Mouse (Mus musculus) kidney, embryonic 15.5 days (tissue): ENCODE measurements around the gene Olfr541. TPM values are rescaled to one million over a fixed set of nuclear protein-coding genes. Genes with fewer than 3 reads are reported as not detected.
"Not testable (repeated sequence)": the region's sequence is repeated elsewhere in the genome, so short reads cannot be mapped to it uniquely, and the experiment has no call there.

Source experiments
- ATAC-seq: fragments of 200-750 bp; cut with Nextera tagmentation; replicated peaks from 2 replicates; pipeline ENCODE4 v1.8.0; 2017; ENCODE audit warnings: moderate TSS enrichment; ENCODE audit not compliant: low FRiP score
- H3K27ac ChIP-seq: fragments of 300-500 bp; sonication (generic); 2 replicates; pipeline ENCODE4 v1.5.1; 2015; ENCODE audit warnings: mild to moderate bottlenecking, inconsistent platforms
- H3K27me3 ChIP-seq: fragments of 300-500 bp; sonication (generic); 2 replicates; pipeline ENCODE4 v1.6.1; 2015; ENCODE audit warnings: inconsistent platforms
- H3K36me3 ChIP-seq: fragments of 300-500 bp; sonication (generic); 2 replicates; pipeline ENCODE4 v1.6.1; 2015; ENCODE audit warnings: inconsistent platforms
- H3K4me1 ChIP-seq: fragments of 300-500 bp; sonication (generic); 2 replicates; pipeline ENCODE4 v1.6.1; 2015; ENCODE audit warnings: inconsistent platforms
- H3K4me2 ChIP-seq: fragments of 300-500 bp; sonication (generic); 2 replicates; pipeline ENCODE4 v1.6.1; 2015; ENCODE audit warnings: moderate library complexity, mild to moderate bottlenecking, inconsistent platforms
- H3K4me3 ChIP-seq: fragments of 300-500 bp; sonication (generic); replicated peaks from 2 replicates; pipeline ENCODE4 v1.5.1; 2015; ENCODE audit warnings: mild to moderate bottlenecking, inconsistent platforms
- H3K9ac ChIP-seq: fragments of 300-500 bp; sonication (generic); 2 replicates; pipeline ENCODE4 v1.6.1; 2015; ENCODE audit warnings: mild to moderate bottlenecking, inconsistent platforms
- H3K9me3 ChIP-seq: fragments of 300-500 bp; sonication (generic); replicated peaks from 2 replicates; pipeline ENCODE4 v1.6.1; 2016; ENCODE audit warnings: inconsistent platforms
- WGBS: fragments of 180-500 bp; shearing (Covaris S2); methylation state at CpG from one replicate; pipeline ENCODE4 v1.1.7; 2015; ENCODE audit warnings: mixed read lengths; 5-methylcytosine and 5-hydroxymethylcytosine counted together
- polyA plus RNA-seq: library from polyadenylated mRNA; unstranded; fragments of >200 nt; fragmentation: Nextera tagmentation; extraction: Ambion mirVana; gene quantifications from 2 replicates; pipeline ENCODE4 v1.2.1, GENCODE M21; 2015

Gene Olfr541
- not detected in 2 replicates for polyA plus RNA-seq

GRCm38 (mm10) chr7:140696967-140697366 lies at the start of gene Olfr541:
Olfr541 (plus strand) TSS chr7:140697267.
- no peak within 1 kb of the TSS for H3K4me2 ChIP-seq
- no peak within 1 kb of the TSS for H3K9ac ChIP-seq
- H3K4me3 ChIP-seq = no peak within 1 kb of the TSS
- H3K27me3 ChIP-seq = no peaks in the 10 kb centered on the region
- no peaks in the 10 kb centered on the region for H3K4me1 ChIP-seq
- no peak within 1 kb of the TSS for H3K27ac ChIP-seq
- no peaks in the 10 kb centered on the region for H3K36me3 ChIP-seq
- ATAC-seq = no peak
- no peaks in the 10 kb centered on the region for H3K9me3 ChIP-seq

DNA sequence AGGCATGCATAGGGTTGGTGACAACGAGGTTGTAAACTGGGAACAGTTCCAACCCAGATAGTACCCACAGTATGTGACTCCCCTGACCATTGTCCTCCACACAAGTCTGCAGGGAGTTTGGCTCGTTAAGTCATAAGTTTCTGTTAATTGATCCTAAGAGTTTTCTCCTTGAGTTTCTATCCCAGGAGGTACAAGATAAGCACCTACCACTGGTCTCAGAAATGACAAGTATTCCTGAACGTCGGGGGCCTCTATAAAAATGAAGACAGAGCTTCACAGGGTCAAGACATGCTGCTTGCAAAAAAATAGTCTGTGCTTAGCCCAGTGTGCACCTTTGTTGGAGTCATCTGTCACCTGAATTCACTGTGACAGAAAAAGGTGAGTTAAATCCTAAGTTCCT lies 37.4 kb upstream of the Olfr541 start, which contains the start of gene Olfr539:
Olfr539 (plus strand) TSS at position 301 of the 400 bp plus-strand sequence.
- ATAC-seq = no peak
- H3K27ac ChIP-seq = no peak within 1 kb of the TSS
- no peaks in the 10 kb centered on the region for H3K9me3 ChIP-seq
- H3K9ac ChIP-seq = no peak within 1 kb of the TSS
- no peaks in the 10 kb centered on the region for H3K27me3 ChIP-seq
- no peaks in the 10 kb centered on the region for H3K36me3 ChIP-seq
- H3K4me1 ChIP-seq = no peaks in the 10 kb centered on the region
- WGBS = 72% methylated on average over 4 of the region's 4 CpGs
- no peak within 1 kb of the TSS for H3K4me2 ChIP-seq
- no peak within 1 kb of the TSS for H3K4me3 ChIP-seq

GRCm38 (mm10) chr7:140670693-140671092 lies 26.4 kb upstream of the Olfr541 start:
- H3K27me3 ChIP-seq, H3K4me3 ChIP-seq, H3K4me2 ChIP-seq, H3K27ac ChIP-seq, H3K9me3 ChIP-seq, H3K4me1 ChIP-seq, ATAC-seq, H3K36me3 ChIP-seq, H3K9ac ChIP-seq: not testable (repeated sequence)
- 71% methylated on average over 3 of the region's 3 CpGs for WGBS

DNA sequence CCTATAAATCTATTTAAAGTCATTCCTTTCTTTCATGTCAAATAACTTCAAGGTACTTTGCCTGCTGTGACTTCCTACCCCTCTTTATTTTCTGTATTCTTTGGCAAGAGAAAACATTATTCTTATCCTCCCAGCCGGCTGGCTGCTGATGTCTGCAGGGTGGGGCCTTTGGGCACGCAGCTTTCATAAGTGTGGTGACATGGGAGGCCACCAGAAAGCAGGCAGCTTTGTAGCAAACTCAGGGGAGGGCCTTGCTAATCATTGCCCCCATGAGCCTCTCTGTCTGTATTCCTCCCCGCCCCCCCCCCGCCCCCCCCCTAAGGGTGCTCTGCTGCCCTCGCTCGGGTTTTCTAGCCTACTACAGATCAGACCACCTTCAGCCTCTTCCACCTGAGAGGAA lies 21.2 kb upstream of the Olfr541 start:
- Histone ChIP-seq H3K27me3 (no peaks in the 10 kb centered on the region), H3K27ac (no peak overlapping the region), H3K9ac (no peak overlapping the region), H3K9me3 (no peaks in the 10 kb centered on the region), H3K36me3 (no peaks in the 10 kb centered on the region), H3K4me3 (no peak overlapping the region), H3K4me2 (no peak overlapping the region), H3K4me1 (no peaks in the 10 kb centered on the region)
- WGBS = under 1% methylated on average over 6 of the region's 6 CpGs
- no peak for ATAC-seq

DNA sequence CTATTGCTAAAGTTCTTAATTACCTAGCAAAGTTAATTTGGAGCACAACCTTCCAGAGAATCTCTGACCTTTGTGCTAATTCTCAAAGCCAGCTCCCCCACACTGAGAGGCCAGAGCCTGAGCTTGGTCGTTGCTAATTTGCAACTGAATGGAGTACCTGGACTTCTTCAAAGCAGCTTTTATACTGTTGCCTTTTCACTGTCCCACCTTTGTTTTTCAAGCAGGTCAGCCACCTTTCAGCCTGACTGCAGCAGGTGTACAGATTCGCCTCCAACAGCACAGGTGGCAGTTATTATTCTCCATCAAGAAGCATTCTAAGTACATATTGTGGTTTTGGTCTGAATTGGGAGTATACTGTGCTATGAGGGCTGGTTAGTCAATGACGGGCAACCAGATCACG lies 17.5 kb upstream of the Olfr541 start:
- not testable (repeated sequence) for H3K27me3 ChIP-seq, H3K27ac ChIP-seq, ATAC-seq, H3K9me3 ChIP-seq, H3K4me2 ChIP-seq, H3K36me3 ChIP-seq, H3K4me3 ChIP-seq, H3K4me1 ChIP-seq, H3K9ac ChIP-seq
- WGBS = 68% methylated on average over 4 of the region's 4 CpGs

GRCm38 (mm10) chr7:140681651-140682050 lies 15.4 kb upstream of the Olfr541 start, which contains the start of gene Olfr45:
Olfr45 (plus strand) TSS chr7:140681951.
- H3K9ac ChIP-seq = no peak within 1 kb of the TSS
- no peaks in the 10 kb centered on the region for H3K36me3 ChIP-seq
- H3K27me3 ChIP-seq = no peaks in the 10 kb centered on the region
- H3K4me3 ChIP-seq = no peak within 1 kb of the TSS
- no peak for ATAC-seq
- WGBS = 97% methylated on average over 1 of the region's 1 CpGs
- no peak within 1 kb of the TSS for H3K27ac ChIP-seq
- H3K9me3 ChIP-seq = no peaks in the 10 kb centered on the region
- H3K4me1 ChIP-seq = no peaks in the 10 kb centered on the region
- H3K4me2 ChIP-seq = no peak within 1 kb of the TSS

GRCm38 (mm10) chr7:140706348-140706747 lies 9.3 kb downstream of the Olfr541 start:
- no peak for ATAC-seq
- no peak overlapping the region for H3K4me3 ChIP-seq

DNA sequence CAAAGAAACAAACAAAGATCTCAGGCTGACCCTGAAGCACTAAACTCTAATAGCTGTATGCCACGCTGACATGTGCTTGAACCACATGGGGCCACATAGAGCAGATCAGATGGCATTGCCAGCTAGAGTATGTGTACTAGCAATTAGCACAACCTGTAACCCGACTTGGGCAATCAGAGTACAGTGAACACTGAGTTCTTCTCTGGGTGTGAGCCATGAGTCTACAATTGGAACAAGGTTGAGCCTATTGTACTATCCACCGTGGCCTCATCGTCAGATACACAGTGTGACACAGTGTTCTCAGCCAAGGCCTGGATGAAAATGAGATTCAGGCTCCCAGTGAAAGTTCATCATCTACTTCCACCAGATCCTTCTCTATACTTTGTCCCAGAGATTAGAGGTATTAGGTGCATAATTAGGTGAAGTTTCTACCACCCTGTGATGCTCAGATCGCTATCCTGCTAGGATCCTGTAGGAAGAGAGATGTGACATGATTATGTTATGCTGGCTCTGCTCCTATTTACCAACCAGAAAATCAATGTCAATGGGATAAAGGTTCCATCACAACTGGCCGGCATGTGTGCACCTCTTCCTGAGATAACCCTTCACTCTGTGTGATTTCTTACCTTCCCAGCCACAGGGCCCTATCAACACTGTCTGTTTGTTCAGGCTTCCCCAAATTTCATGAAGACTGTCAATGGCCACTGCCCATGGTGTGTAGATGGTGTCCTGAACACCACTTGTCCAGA lies 10.6 kb downstream of the Olfr541 start:
- WGBS = 77% methylated on average over 6 of the region's 6 CpGs
- Histone ChIP-seq H3K4me2 (no peak overlapping the region), H3K4me3 (no peak overlapping the region), H3K9me3 (no peaks in the 10 kb centered on the region), H3K27me3 (no peaks in the 10 kb centered on the region), H3K27ac (no peak overlapping the region), H3K9ac (no peak overlapping the region), H3K36me3 (no peaks in the 10 kb centered on the region), H3K4me1 (no peaks in the 10 kb centered on the region)
- ATAC-seq = no peak

More at GRCm38 (mm10) chr7:140706348-140706747, 9.3 kb downstream of the Olfr541 start:
- 71% methylated on average over 2 of the region's 2 CpGs for WGBS
- H3K4me2 ChIP-seq = no peak overlapping the region
- no peak overlapping the region for H3K9ac ChIP-seq
- no peaks in the 10 kb centered on the region for H3K36me3 ChIP-seq
- no peaks in the 10 kb centered on the region for H3K9me3 ChIP-seq
- H3K4me1 ChIP-seq = no peaks in the 10 kb centered on the region
- no peak overlapping the region for H3K27ac ChIP-seq
- no peaks in the 10 kb centered on the region for H3K27me3 ChIP-seq

GRCm38 (mm10) chr7:140717155-140718055 lies 20.3 kb downstream of the Olfr541 start:
- H3K27ac ChIP-seq = no peak overlapping the region
- H3K9me3 ChIP-seq = no peaks in the 10 kb centered on the region
- H3K36me3 ChIP-seq = no peaks in the 10 kb centered on the region
- no peak overlapping the region for H3K4me3 ChIP-seq
- 81% methylated on average over 7 of the region's 7 CpGs for WGBS
- H3K4me2 ChIP-seq = no peak overlapping the region
- no peaks in the 10 kb centered on the region for H3K27me3 ChIP-seq
- H3K4me1 ChIP-seq = no peaks in the 10 kb centered on the region
- no peak overlapping the region for H3K9ac ChIP-seq
- no peak for ATAC-seq

DNA sequence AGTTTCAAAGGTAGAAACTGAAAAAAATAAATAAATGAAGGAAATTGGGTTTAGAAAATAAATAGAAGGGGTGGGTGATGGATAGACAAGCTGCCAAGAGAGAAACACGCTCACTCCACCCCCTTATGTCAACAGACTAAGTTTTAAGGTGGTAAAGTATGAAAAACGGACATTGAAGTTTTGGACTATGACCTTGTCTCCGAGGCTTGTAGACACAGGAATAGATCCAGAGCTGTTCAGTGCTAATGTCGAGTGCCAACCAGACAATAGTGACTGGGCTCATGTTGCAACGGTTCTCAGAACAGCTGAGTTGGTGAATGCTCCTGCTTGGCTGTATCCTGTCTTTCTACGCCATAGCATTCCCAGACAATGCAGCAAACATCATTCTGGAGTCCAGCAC lies 24.0 kb downstream of the Olfr541 start:
- WGBS = 76% methylated on average over 6 of the region's 6 CpGs
- H3K4me3 ChIP-seq = no peak overlapping the region
- no peaks in the 10 kb centered on the region for H3K27me3 ChIP-seq
- H3K9ac ChIP-seq = no peak overlapping the region
- H3K36me3 ChIP-seq = no peaks in the 10 kb centered on the region
- no peak overlapping the region for H3K4me2 ChIP-seq
- H3K4me1 ChIP-seq = no peaks in the 10 kb centered on the region
- H3K27ac ChIP-seq = no peak overlapping the region
- no peaks in the 10 kb centered on the region for H3K9me3 ChIP-seq
- no peak for ATAC-seq

DNA sequence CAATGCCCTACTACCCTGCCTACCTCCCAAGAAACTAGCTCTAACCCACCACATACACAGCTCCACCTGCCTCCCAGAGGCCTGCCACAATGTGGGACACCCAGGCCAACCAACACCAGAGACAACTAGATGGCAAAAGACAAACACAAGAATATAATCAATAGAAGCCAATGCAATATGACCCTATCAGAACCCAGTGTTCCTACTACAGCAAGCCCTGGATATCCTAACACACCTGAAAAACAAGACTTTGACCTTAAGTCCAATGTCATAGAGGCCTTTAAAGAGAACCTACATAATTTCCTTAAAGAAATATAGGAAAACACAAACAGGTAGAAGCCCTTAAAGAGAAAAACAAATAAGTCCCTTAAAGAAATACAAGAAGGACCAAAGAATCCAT lies 28.5 kb downstream of the Olfr541 start:
- no peak overlapping the region for H3K4me2 ChIP-seq
- no peaks in the 10 kb centered on the region for H3K9me3 ChIP-seq
- no peak for ATAC-seq
- no peak overlapping the region for H3K9ac ChIP-seq
- no peaks in the 10 kb centered on the region for H3K27me3 ChIP-seq
- H3K36me3 ChIP-seq = no peaks in the 10 kb centered on the region
- H3K4me3 ChIP-seq = no peak overlapping the region
- H3K27ac ChIP-seq = no peak overlapping the region
- no peaks in the 10 kb centered on the region for H3K4me1 ChIP-seq

DNA sequence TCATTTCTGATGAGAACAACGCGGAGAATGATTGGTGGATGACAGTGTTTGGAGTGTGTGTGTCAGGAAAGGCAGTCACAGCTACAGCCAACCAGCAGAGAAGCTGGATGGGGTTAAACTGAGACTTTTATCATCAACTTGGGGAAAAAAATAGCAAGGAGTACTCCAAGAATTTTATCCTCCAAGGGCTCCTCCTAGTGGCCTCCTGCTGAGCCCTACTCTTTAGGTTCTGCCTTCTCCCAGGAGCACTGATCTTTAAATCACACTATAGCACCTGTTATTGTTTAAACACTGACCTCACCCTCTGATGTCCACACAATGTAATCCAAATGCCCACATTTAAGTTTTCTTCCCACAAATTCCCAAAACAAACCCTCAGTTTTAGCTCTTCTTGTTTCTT lies 36.1 kb downstream of the Olfr541 start:
- H3K36me3 ChIP-seq = no peaks in the 10 kb centered on the region
- no peak for ATAC-seq
- no peak overlapping the region for H3K4me3 ChIP-seq
- no peaks in the 10 kb centered on the region for H3K9me3 ChIP-seq
- H3K4me1 ChIP-seq = no peaks in the 10 kb centered on the region
- H3K4me2 ChIP-seq = no peak overlapping the region
- no peak overlapping the region for H3K27ac ChIP-seq
- H3K27me3 ChIP-seq = no peaks in the 10 kb centered on the region
- no peak overlapping the region for H3K9ac ChIP-seq
- WGBS = 71% methylated on average over 2 of the region's 2 CpGs
